Mouse (Mus musculus): ENCODE measurements around the gene Ccnd3. TPM values are rescaled to one million over a fixed set of nuclear protein-coding genes. Genes with fewer than 3 reads are reported as not detected.

Ccnd3 gene
- polyA plus RNA-seq (2015; fragmentation: Nextera tagmentation; extraction: Ambion mirVana), result 286 and 294 TPM in 2 replicates

DNA sequence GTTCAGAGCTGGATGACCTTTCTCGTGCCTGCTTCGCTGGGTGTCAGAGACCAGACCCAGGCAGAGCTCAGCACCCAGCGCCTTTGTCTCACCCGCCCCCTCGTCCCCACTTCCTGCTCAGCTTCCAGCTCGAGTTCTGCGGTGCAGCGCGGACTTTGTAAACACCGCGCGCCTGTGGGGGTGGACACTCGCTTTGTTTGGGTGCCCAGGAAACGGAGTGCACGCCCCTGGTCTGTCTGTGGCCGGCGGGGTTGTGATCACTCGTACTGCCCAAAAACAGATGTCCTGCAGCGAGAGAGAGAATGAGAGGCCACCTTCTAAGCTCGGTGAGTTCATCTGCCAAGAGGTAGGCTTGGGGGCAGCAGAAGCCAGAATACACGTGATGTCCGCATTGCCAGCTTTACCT is at the start of gene Ccnd3:
TSS of gene Ccnd3 (plus strand) at position 111 of the 406 bp plus-strand sequence.
- H3K9ac ChIP-seq, result peak within 1 kb of the TSS; percentile 43
- peaks cover 6% of the 10 kb centered on the region; the same call in 1 of the 2 replicates for H3K36me3 ChIP-seq
- peak within 1 kb of the TSS; percentile 41 for H3K4me3 ChIP-seq
- under 1% methylated on average over 22 of the region's 22 CpGs for WGBS
- no peaks in the 10 kb centered on the region for H3K27me3 ChIP-seq
- ATAC-seq (ENCODE audit: borderline replicate concordance, extremely low read depth, low FRiP score, low TSS enrichment), result peak; percentile 15; the same call in 1 of the 2 replicates
- H3K4me1 ChIP-seq, result peaks cover 47% of the 10 kb centered on the region
- peak within 1 kb of the TSS; percentile 76 for H3K27ac ChIP-seq
- peak within 1 kb of the TSS; percentile 75 for H3K4me2 ChIP-seq
- H3K9me3 ChIP-seq, result no peaks in the 10 kb centered on the region

- no peak for ATAC-seq (ENCODE audit: borderline replicate concordance, extremely low read depth, low FRiP score, low TSS enrichment)
- Histone ChIP-seq H3K4me3 (no peak overlapping the region), H3K27ac (no peak overlapping the region), H3K4me2 (no peak overlapping the region), H3K4me1 (peaks cover 36% of the 10 kb centered on the region), H3K27me3 (no peaks in the 10 kb centered on the region), H3K36me3 (no peaks in the 10 kb centered on the region), H3K9me3 (no peaks in the 10 kb centered on the region), H3K9ac (no peak overlapping the region)
- 72% methylated on average over 13 of the region's 13 CpGs for WGBS
Measured at GRCm38 (mm10) chr17:47458310-47458709, 46.5 kb upstream of the Ccnd3 start.

DNA sequence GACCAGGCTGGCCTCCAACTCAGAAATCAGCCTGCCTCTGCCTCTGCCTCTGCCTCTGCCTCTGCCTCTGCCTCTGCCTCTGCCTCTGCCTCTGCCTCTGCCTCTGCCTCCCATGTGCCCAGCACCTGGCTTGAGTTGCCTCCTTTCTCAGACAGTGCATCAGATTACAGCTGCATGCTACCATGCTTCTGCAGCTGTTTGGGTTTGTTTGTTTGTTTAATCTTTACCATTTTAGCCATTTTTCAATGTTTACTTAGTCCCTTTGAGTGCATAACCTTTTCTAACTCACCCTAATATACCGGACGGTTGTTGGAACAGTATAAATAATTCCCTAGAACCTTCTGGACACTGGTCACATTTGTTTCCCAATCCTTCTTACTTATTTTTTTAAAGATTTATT is 45.9 kb upstream of the Ccnd3 start:
- no peak overlapping the region for H3K4me2 ChIP-seq
- no peak for ATAC-seq (ENCODE audit: borderline replicate concordance, extremely low read depth, low FRiP score, low TSS enrichment)
- H3K27me3 ChIP-seq, result 0 out of 2 replicates have a peak, but pooled peaks cover 1% of the 10 kb centered on the region
- no peak overlapping the region for H3K27ac ChIP-seq
- H3K9me3 ChIP-seq, result no peaks in the 10 kb centered on the region
- peaks cover 39% of the 10 kb centered on the region for H3K4me1 ChIP-seq
- 74% methylated on average over 2 of the region's 2 CpGs for WGBS
- no peak overlapping the region for H3K9ac ChIP-seq
- H3K4me3 ChIP-seq, result no peak overlapping the region
- no peaks in the 10 kb centered on the region for H3K36me3 ChIP-seq

GRCm38 (mm10) chr17:47459341-47459919 is 45.4 kb upstream of the Ccnd3 start:
- Histone ChIP-seq H3K4me2 (no peak overlapping the region), H3K27ac (no peak overlapping the region), H3K36me3 (no peaks in the 10 kb centered on the region), H3K4me1 (peaks cover 39% of the 10 kb centered on the region), H3K4me3 (no peak overlapping the region), H3K27me3 (0 out of 2 replicates have a peak, but pooled peaks cover 6% of the 10 kb centered on the region), H3K9me3 (no peaks in the 10 kb centered on the region), H3K9ac (no peak overlapping the region)
- 54% methylated on average over 3 of the region's 3 CpGs for WGBS
- ATAC-seq (ENCODE audit: borderline replicate concordance, extremely low read depth, low FRiP score, low TSS enrichment), result no peak

GRCm38 (mm10) chr17:47461688-47462087 is 43.2 kb upstream of the Ccnd3 start:
- Histone ChIP-seq H3K27ac (peak overlapping the region; percentile 74), H3K9me3 (no peaks in the 10 kb centered on the region), H3K36me3 (no peaks in the 10 kb centered on the region), H3K4me1 (peaks cover 34% of the 10 kb centered on the region), H3K27me3 (peaks cover 19% of the 10 kb centered on the region; the same call in 1 of the 2 replicates), H3K4me3 (no peak overlapping the region), H3K4me2 (no peak overlapping the region), H3K9ac (no peak overlapping the region)
- no peak for ATAC-seq (ENCODE audit: borderline replicate concordance, extremely low read depth, low FRiP score, low TSS enrichment)
- 36% methylated on average over 3 of the region's 3 CpGs for WGBS

DNA sequence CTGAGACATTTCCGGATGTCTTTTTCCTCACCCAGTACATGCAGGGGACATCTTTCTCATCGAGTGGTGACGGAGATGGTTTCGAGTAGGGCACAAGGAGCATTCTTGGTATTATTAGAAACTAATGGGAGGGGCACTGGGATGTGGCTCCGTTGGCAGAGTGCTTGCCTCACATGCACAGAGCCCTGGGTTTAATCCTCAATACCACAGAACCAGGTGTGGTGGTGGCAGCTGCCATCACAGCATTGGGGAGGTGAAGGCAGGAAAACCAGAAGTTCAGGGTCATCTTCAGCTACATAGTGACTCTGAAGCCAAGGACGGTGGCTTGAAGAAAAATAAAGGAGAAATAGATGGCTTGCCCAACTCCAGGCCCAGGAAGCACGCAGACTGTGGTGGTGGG is 42.6 kb upstream of the Ccnd3 start:
- ATAC-seq (ENCODE audit: borderline replicate concordance, extremely low read depth, low FRiP score, low TSS enrichment), result no peak
- H3K27ac ChIP-seq, result peak overlapping the region; percentile 74
- H3K9ac ChIP-seq, result no peak overlapping the region
- H3K4me3 ChIP-seq, result no peak overlapping the region
- no peaks in the 10 kb centered on the region for H3K9me3 ChIP-seq
- H3K36me3 ChIP-seq, result no peaks in the 10 kb centered on the region
- peaks cover 24% of the 10 kb centered on the region; the same call in 1 of the 2 replicates for H3K27me3 ChIP-seq
- H3K4me1 ChIP-seq, result peaks cover 34% of the 10 kb centered on the region
- 51% methylated on average over 7 of the region's 7 CpGs for WGBS
- H3K4me2 ChIP-seq, result no peak overlapping the region

GRCm38 (mm10) chr17:47462728-47463388 is 42.0 kb upstream of the Ccnd3 start:
- Histone ChIP-seq H3K27ac (peak overlapping the region; percentile 74), H3K4me1 (peaks cover 38% of the 10 kb centered on the region), H3K9ac (no peak overlapping the region), H3K9me3 (no peaks in the 10 kb centered on the region), H3K4me2 (no peak overlapping the region), H3K36me3 (no peaks in the 10 kb centered on the region), H3K27me3 (peaks cover 31% of the 10 kb centered on the region), H3K4me3 (no peak overlapping the region)
- WGBS, result 23% methylated on average over 9 of the region's 9 CpGs
- peak; percentile 65; the same call in 1 of the 2 replicates for ATAC-seq (ENCODE audit: borderline replicate concordance, extremely low read depth, low FRiP score, low TSS enrichment)

DNA sequence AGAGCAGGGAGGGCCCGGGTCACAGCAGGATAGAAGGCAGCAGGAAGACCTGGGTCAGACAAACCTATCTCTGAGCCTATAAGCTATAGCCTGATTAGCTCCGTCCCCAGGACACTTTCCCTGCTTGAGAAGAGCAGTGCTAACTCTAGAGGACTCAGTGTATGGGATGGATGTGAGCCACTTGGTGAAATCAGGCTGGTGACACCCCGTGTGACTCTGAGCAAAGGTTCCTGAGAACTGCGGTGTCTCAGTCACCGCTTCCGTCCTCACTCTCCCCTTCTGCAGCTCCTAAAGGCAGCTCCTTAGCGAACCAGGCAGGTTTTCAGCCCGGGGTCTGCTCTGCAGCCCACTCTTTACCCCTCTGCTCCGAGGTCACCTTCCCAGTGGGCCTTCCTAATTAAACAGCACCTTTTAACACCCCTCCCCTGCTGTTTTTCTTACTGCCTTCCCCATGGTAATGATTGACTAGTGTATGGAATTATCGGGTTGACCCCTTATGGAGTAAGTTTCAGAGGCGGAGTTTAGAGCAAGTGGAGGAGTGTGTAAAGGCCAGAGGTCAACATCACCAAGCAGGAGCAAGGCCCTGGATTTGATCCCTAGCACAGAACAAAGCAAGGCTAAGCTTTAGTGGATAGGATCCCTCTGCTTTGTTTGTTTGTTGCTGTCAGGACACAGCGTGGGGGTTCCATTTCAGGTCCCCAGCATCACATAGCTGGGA is 40.4 kb upstream of the Ccnd3 start:
- H3K36me3 ChIP-seq, result no peaks in the 10 kb centered on the region

GRCm38 (mm10) chr17:47465016-47465415 is 39.8 kb upstream of the Ccnd3 start:
- Histone ChIP-seq H3K9ac (no peak overlapping the region), H3K27me3 (peaks cover 38% of the 10 kb centered on the region)

More for the DNA sequence above, 40.4 kb upstream of the Ccnd3 start:
- ATAC-seq (ENCODE audit: borderline replicate concordance, extremely low read depth, low FRiP score, low TSS enrichment), result no peak
- Histone ChIP-seq H3K27me3 (peaks cover 38% of the 10 kb centered on the region), H3K4me3 (no peak overlapping the region), H3K9me3 (no peaks in the 10 kb centered on the region), H3K9ac (no peak overlapping the region), H3K4me1 (peaks cover 44% of the 10 kb centered on the region), H3K4me2 (no peak overlapping the region), H3K27ac (no peak overlapping the region)
- WGBS, result 38% methylated on average over 12 of the region's 12 CpGs

GRCm38 (mm10) chr17:47466284-47466683 is 38.6 kb upstream of the Ccnd3 start:
- ATAC-seq (ENCODE audit: borderline replicate concordance, extremely low read depth, low FRiP score, low TSS enrichment), result no peak

More at GRCm38 (mm10) chr17:47465016-47465415, 39.8 kb upstream of the Ccnd3 start:
- no peak overlapping the region for H3K4me3 ChIP-seq
- no peaks in the 10 kb centered on the region for H3K36me3 ChIP-seq
- H3K27ac ChIP-seq, result no peak overlapping the region
- peaks cover 40% of the 10 kb centered on the region for H3K4me1 ChIP-seq
- WGBS, result 65% methylated on average over 11 of the region's 11 CpGs
- no peak overlapping the region for H3K4me2 ChIP-seq
- no peak for ATAC-seq (ENCODE audit: borderline replicate concordance, extremely low read depth, low FRiP score, low TSS enrichment)
- no peaks in the 10 kb centered on the region for H3K9me3 ChIP-seq

GRCm38 (mm10) chr17:47467659-47468058 is 37.2 kb upstream of the Ccnd3 start:
- Histone ChIP-seq H3K9ac (no peak overlapping the region), H3K27ac (no peak overlapping the region), H3K4me1 (peaks cover 38% of the 10 kb centered on the region), H3K27me3 (peaks cover 38% of the 10 kb centered on the region), H3K36me3 (no peaks in the 10 kb centered on the region), H3K9me3 (no peaks in the 10 kb centered on the region), H3K4me2 (no peak overlapping the region), H3K4me3 (no peak overlapping the region)
- WGBS, result 71% methylated on average over 11 of the region's 11 CpGs
- no peak for ATAC-seq (ENCODE audit: borderline replicate concordance, extremely low read depth, low FRiP score, low TSS enrichment)

More at GRCm38 (mm10) chr17:47466284-47466683, 38.6 kb upstream of the Ccnd3 start:
- Histone ChIP-seq H3K4me1 (peaks cover 45% of the 10 kb centered on the region), H3K9ac (no peak overlapping the region), H3K27me3 (peaks cover 38% of the 10 kb centered on the region), H3K27ac (no peak overlapping the region), H3K36me3 (no peaks in the 10 kb centered on the region), H3K4me3 (no peak overlapping the region), H3K4me2 (no peak overlapping the region), H3K9me3 (no peaks in the 10 kb centered on the region)
- WGBS, result 36% methylated on average over 9 of the region's 9 CpGs

Measured in lung, embryonic 15.5 days (tissue).